Mouse (Mus musculus) brain, embryonic 14.5 days (tissue): ENCODE data around the gene Arpc5l.

Experiments used
- CTCF ChIP-seq: fragments of 200-500 bp; IDR thresholded peaks from 2 replicates; pipeline ENCODE4 v1.5.1; 2012; ENCODE audit warnings: inconsistent platforms, mild to moderate bottlenecking, moderate library complexity, borderline replicate concordance; ENCODE audit not compliant: insufficient read depth, insufficient read length; ENCODE audit errors: extremely low read depth
- POLR2A ChIP-seq: fragments of 200-500 bp; IDR thresholded peaks from 2 replicates; pipeline ENCODE4 v1.6.1; 2012; ENCODE audit warnings: mild to moderate bottlenecking, inconsistent platforms, borderline replicate concordance; ENCODE audit not compliant: poor library complexity, insufficient read depth, insufficient read length, severe bottlenecking; ENCODE audit errors: extremely low read depth

DNA sequence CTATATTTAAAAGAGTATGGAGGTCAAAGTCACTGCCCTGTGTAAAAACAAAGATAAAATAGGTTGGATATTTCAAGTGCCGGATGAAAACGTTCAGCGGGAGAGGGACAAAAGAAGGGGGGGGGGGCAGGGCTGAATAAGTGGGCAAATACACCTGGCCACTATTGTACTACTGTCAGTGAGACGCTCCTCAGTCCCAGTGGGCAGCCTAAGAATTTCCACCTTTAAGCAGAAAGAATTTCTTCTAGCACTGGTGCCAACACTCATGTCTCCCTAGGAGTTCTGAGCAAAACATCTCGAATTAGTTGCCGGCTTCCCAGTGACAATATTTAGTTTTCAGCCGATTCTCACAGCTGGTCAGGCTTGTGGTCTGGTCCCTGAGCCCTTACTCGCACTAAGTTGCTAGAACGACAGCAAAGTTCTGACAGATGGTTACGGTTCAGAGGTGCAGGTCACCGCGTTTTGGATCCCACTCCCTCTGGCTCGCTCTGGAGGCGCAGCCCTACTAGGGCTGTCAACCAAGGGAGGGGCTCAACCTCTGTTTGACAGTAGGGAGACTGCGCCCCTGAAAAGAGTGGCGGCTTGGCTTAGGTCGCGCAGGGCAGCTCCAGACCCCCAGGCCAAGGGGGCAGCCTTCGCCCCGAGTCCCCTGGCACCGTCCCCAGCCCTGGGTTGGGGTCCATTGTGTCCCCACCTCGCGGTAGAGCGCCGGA is 59.7 kb downstream of the Arpc5l start:
- TF ChIP-seq POLR2A (no peak), CTCF (no peak)
